Mouse (Mus musculus) liver, embryonic 15.5 days (tissue): Measurements from ENCODE around the gene Rdh8. TPM values are rescaled to one million over a fixed set of nuclear protein-coding genes. Genes with fewer than 3 reads are reported as not detected.
A peak's percentile ranks its signal among the peaks of the same experiment; 100 is the strongest.

ENCODE experiments used
- ATAC-seq: fragments of 200-750 bp; cut with Nextera tagmentation; 2 replicates; pipeline ENCODE4 v1.8.0; 2017; ENCODE audit warnings: moderate number of reproducible peaks, mild to moderate bottlenecking, moderate library complexity; ENCODE audit not compliant: insufficient read depth
- H3K27ac ChIP-seq: fragments of 300-500 bp; sonication (generic); replicated peaks from 2 replicates; pipeline ENCODE4 v1.5.1; 2015; ENCODE audit warnings: mild to moderate bottlenecking, inconsistent platforms
- H3K27me3 ChIP-seq: fragments of 300-500 bp; sonication (generic); 2 replicates; pipeline ENCODE4 v1.6.1; 2015; ENCODE audit warnings: mild to moderate bottlenecking, inconsistent platforms
- H3K36me3 ChIP-seq: fragments of 300-500 bp; sonication (generic); replicated peaks from 2 replicates; pipeline ENCODE4 v1.6.1; 2015; ENCODE audit warnings: moderate library complexity, mild to moderate bottlenecking, inconsistent platforms
- H3K4me1 ChIP-seq: fragments of 300-500 bp; sonication (generic); replicated peaks from 2 replicates; pipeline ENCODE4 v1.6.1; 2015; ENCODE audit warnings: inconsistent platforms
- H3K4me2 ChIP-seq: fragments of 300-500 bp; sonication (generic); 2 replicates; pipeline ENCODE4 v1.6.1; 2015; ENCODE audit warnings: moderate library complexity, mild to moderate bottlenecking, inconsistent platforms
- H3K4me3 ChIP-seq: fragments of 300-500 bp; sonication (generic); replicated peaks from 2 replicates; pipeline ENCODE4 v1.5.1; 2015; ENCODE audit warnings: mild to moderate bottlenecking, inconsistent platforms
- H3K9ac ChIP-seq: fragments of 300-500 bp; sonication (generic); 2 replicates; pipeline ENCODE4 v1.6.1; 2015; ENCODE audit warnings: moderate library complexity, mild to moderate bottlenecking, inconsistent platforms
- H3K9me3 ChIP-seq: fragments of 300-500 bp; sonication (generic); replicated peaks from 2 replicates; pipeline ENCODE4 v1.6.1; 2016; ENCODE audit warnings: inconsistent platforms
- WGBS: fragments of 180-500 bp; shearing (Covaris S2); methylation state at CpG from one replicate; pipeline ENCODE4 v1.1.7; 2015; ENCODE audit warnings: mixed read lengths; ENCODE audit not compliant: insufficient replicate concordance; 5-methylcytosine and 5-hydroxymethylcytosine counted together
- polyA plus RNA-seq: library from polyadenylated mRNA; unstranded; fragments of >200 nt; fragmentation: Nextera tagmentation; extraction: Ambion mirVana; gene quantifications from 2 replicates; pipeline ENCODE4 v1.2.1, GENCODE M21; 2015

Rdh8 gene
- not detected in 2 replicates for polyA plus RNA-seq

GRCm38 (mm10) chr9:20818236-20818635 lies at the start of gene Rdh8:
Gene Rdh8, plus strand, starts transcription at chr9:20818503.
- no peak within 1 kb of the TSS for H3K4me2 ChIP-seq
- no peak within 1 kb of the TSS for H3K9ac ChIP-seq
- H3K27me3 ChIP-seq, result peaks cover 28% of the 10 kb centered on the region
- 62% methylated on average over 6 of the region's 6 CpGs for WGBS
- no peaks in the 10 kb centered on the region for H3K9me3 ChIP-seq
- H3K4me3 ChIP-seq, result no peak within 1 kb of the TSS
- peaks cover 8% of the 10 kb centered on the region; the same call in 1 of the 2 replicates for H3K4me1 ChIP-seq
- H3K27ac ChIP-seq, result no peak within 1 kb of the TSS
- no peak for ATAC-seq
- H3K36me3 ChIP-seq, result no peaks in the 10 kb centered on the region

GRCm38 (mm10) chr9:20781286-20781685 lies 37.0 kb upstream of the Rdh8 start:
- no peak overlapping the region for H3K9ac ChIP-seq
- no peaks in the 10 kb centered on the region for H3K9me3 ChIP-seq
- 49% methylated on average over 3 of the region's 3 CpGs for WGBS
- H3K4me2 ChIP-seq, result no peak overlapping the region
- H3K4me3 ChIP-seq, result no peak overlapping the region
- no peaks in the 10 kb centered on the region for H3K27me3 ChIP-seq
- H3K36me3 ChIP-seq, result no peaks in the 10 kb centered on the region
- no peak overlapping the region for H3K27ac ChIP-seq
- no peak for ATAC-seq
- H3K4me1 ChIP-seq, result no peaks in the 10 kb centered on the region

GRCm38 (mm10) chr9:20785055-20785454 lies 33.2 kb upstream of the Rdh8 start:
- no peak overlapping the region for H3K27ac ChIP-seq
- no peak overlapping the region for H3K9ac ChIP-seq
- no peak for ATAC-seq
- no peaks in the 10 kb centered on the region for H3K27me3 ChIP-seq
- H3K4me2 ChIP-seq, result no peak overlapping the region
- WGBS, result 55% methylated on average over 6 of the region's 6 CpGs
- no peaks in the 10 kb centered on the region for H3K36me3 ChIP-seq
- no peaks in the 10 kb centered on the region for H3K4me1 ChIP-seq
- H3K9me3 ChIP-seq, result no peaks in the 10 kb centered on the region
- H3K4me3 ChIP-seq, result no peak overlapping the region

- no peak for ATAC-seq
- Histone ChIP-seq H3K4me3 (no peak overlapping the region), H3K4me2 (no peak overlapping the region), H3K27me3 (0 out of 2 replicates have a peak, but pooled peaks cover 4% of the 10 kb centered on the region), H3K9me3 (no peaks in the 10 kb centered on the region), H3K4me1 (no peaks in the 10 kb centered on the region), H3K36me3 (no peaks in the 10 kb centered on the region), H3K27ac (no peak overlapping the region), H3K9ac (no peak overlapping the region)
- WGBS, result 71% methylated on average over 8 of the region's 8 CpGs
Measured at GRCm38 (mm10) chr9:20787992-20788391, 30.3 kb upstream of the Rdh8 start.

GRCm38 (mm10) chr9:20789651-20790050 lies 28.7 kb upstream of the Rdh8 start:
- 53% methylated on average over 3 of the region's 4 CpGs for WGBS
- no peak overlapping the region for H3K4me3 ChIP-seq
- H3K4me2 ChIP-seq, result no peak overlapping the region
- H3K9me3 ChIP-seq, result no peaks in the 10 kb centered on the region
- no peak overlapping the region for H3K9ac ChIP-seq
- no peaks in the 10 kb centered on the region for H3K36me3 ChIP-seq
- 0 out of 2 replicates have a peak, but pooled peaks have one; percentile 25 for ATAC-seq
- H3K4me1 ChIP-seq, result peaks cover 2% of the 10 kb centered on the region
- no peak overlapping the region for H3K27ac ChIP-seq
- 0 out of 2 replicates have a peak, but pooled peaks cover 4% of the 10 kb centered on the region for H3K27me3 ChIP-seq

GRCm38 (mm10) chr9:20790345-20790744 lies 28.0 kb upstream of the Rdh8 start:
- Histone ChIP-seq H3K9me3 (no peaks in the 10 kb centered on the region), H3K4me1 (peaks cover 2% of the 10 kb centered on the region), H3K4me2 (no peak overlapping the region), H3K4me3 (no peak overlapping the region), H3K36me3 (no peaks in the 10 kb centered on the region), H3K27ac (no peak overlapping the region), H3K27me3 (0 out of 2 replicates have a peak, but pooled peaks cover 4% of the 10 kb centered on the region), H3K9ac (no peak overlapping the region)
- WGBS, result 71% methylated on average over 3 of the region's 3 CpGs
- no peak for ATAC-seq

GRCm38 (mm10) chr9:20794108-20794806 lies 24.0 kb upstream of the Rdh8 start:
- WGBS, result 8% methylated on average over 7 of the region's 7 CpGs
- Histone ChIP-seq H3K4me3 (no peak overlapping the region), H3K36me3 (no peaks in the 10 kb centered on the region), H3K9ac (no peak overlapping the region), H3K4me2 (no peak overlapping the region), H3K27ac (no peak overlapping the region), H3K27me3 (peaks cover 8% of the 10 kb centered on the region; the same call in 1 of the 2 replicates), H3K4me1 (peaks cover 2% of the 10 kb centered on the region), H3K9me3 (no peaks in the 10 kb centered on the region)
- ATAC-seq, result no peak

GRCm38 (mm10) chr9:20804266-20805158 lies 13.8 kb upstream of the Rdh8 start:
- ATAC-seq, result peak; percentile 80
- Histone ChIP-seq H3K4me1 (peaks cover 7% of the 10 kb centered on the region), H3K27me3 (peaks cover 12% of the 10 kb centered on the region; the same call in 1 of the 2 replicates), H3K9me3 (no peaks in the 10 kb centered on the region), H3K36me3 (no peaks in the 10 kb centered on the region), H3K27ac (no peak overlapping the region), H3K4me2 (peak overlapping the region; percentile 26; the same call in 1 of the 2 replicates), H3K4me3 (no peak overlapping the region), H3K9ac (no peak overlapping the region)
- 49% methylated on average over 13 of the region's 13 CpGs for WGBS

- Histone ChIP-seq H3K4me3 (no peak overlapping the region), H3K4me1 (peaks cover 7% of the 10 kb centered on the region), H3K27ac (no peak overlapping the region), H3K36me3 (no peaks in the 10 kb centered on the region), H3K9ac (no peak overlapping the region), H3K4me2 (no peak overlapping the region), H3K9me3 (no peaks in the 10 kb centered on the region), H3K27me3 (peaks cover 12% of the 10 kb centered on the region; the same call in 1 of the 2 replicates)
- 62% methylated on average over 3 of the region's 3 CpGs for WGBS
- ATAC-seq, result no peak
Measured at GRCm38 (mm10) chr9:20805159-20805495, 13.2 kb upstream of the Rdh8 start.

- Histone ChIP-seq H3K4me2 (no peak overlapping the region), H3K4me1 (peaks cover 7% of the 10 kb centered on the region), H3K4me3 (no peak overlapping the region), H3K36me3 (no peaks in the 10 kb centered on the region), H3K27me3 (peaks cover 12% of the 10 kb centered on the region), H3K9me3 (no peaks in the 10 kb centered on the region), H3K9ac (no peak overlapping the region), H3K27ac (no peak overlapping the region)
- ATAC-seq, result no peak
- 45% methylated on average over 5 of the region's 5 CpGs for WGBS
Measured at GRCm38 (mm10) chr9:20805706-20806105, 12.6 kb upstream of the Rdh8 start.

- no peaks in the 10 kb centered on the region for H3K9me3 ChIP-seq
- H3K9ac ChIP-seq, result no peak overlapping the region
- H3K4me3 ChIP-seq, result no peak overlapping the region
- no peak overlapping the region for H3K4me2 ChIP-seq
- H3K27me3 ChIP-seq, result peaks cover 43% of the 10 kb centered on the region
- H3K36me3 ChIP-seq, result no peaks in the 10 kb centered on the region
- WGBS, result 27% methylated on average over 4 of the region's 4 CpGs
- no peak overlapping the region for H3K27ac ChIP-seq
- no peak for ATAC-seq
- H3K4me1 ChIP-seq, result peaks cover 13% of the 10 kb centered on the region; the same call in 1 of the 2 replicates
Measured at GRCm38 (mm10) chr9:20810271-20810670, 8.0 kb upstream of the Rdh8 start.
